Mouse (Mus musculus) brain, embryonic 14.5 days (tissue): ENCODE measurements around the gene Rbm20.

Source experiments
- CTCF ChIP-seq: fragments of 200-500 bp; IDR thresholded peaks from 2 replicates; pipeline ENCODE4 v1.5.1; 2012; ENCODE audit warnings: inconsistent platforms, mild to moderate bottlenecking, moderate library complexity, borderline replicate concordance; ENCODE audit not compliant: insufficient read depth, insufficient read length; ENCODE audit errors: extremely low read depth
- POLR2A ChIP-seq: fragments of 200-500 bp; IDR thresholded peaks from 2 replicates; pipeline ENCODE4 v1.6.1; 2012; ENCODE audit warnings: mild to moderate bottlenecking, inconsistent platforms, borderline replicate concordance; ENCODE audit not compliant: poor library complexity, insufficient read depth, insufficient read length, severe bottlenecking; ENCODE audit errors: extremely low read depth

DNA sequence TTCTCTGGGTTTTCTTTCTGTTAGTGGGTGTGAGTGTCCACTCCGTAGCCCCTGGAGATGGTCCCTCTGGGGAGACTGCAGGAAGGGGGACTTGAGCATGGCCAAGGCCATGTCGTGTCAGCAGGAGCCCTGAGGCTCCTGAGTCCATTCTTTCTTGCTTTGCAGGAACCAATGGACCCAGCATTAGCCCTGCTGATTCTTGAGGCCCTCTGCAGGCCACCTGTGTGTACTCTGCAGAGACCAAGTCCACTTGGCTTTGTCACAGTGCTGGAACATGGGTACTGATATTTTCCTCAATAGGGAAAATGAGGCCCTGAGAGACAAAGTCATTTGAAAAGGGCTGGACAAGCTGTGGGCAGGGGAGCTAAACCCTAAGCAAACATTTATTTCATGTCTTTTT is 193.5 kb downstream of the Rbm20 start:
- TF ChIP-seq POLR2A (no peak), CTCF (no peak)
